Mouse (Mus musculus) heart, adult 2 months (tissue): ENCODE measurements around the gene Ralgps2. TPM values are rescaled to one million over a fixed set of nuclear protein-coding genes. Genes with fewer than 3 reads are reported as not detected.

Experiments used
- DNase-seq, 2 experiments: peaks; one replicate each; pipeline ENCODE4 v3.0.0; 2021
- H3K27ac ChIP-seq: fragments of 200-600 bp; 2 replicates; pipeline ENCODE4 v1.8.1; 2022
- H3K27me3 ChIP-seq: fragments of 200-500 bp; 2 replicates; pipeline ENCODE4 v1.6.1; 2012; ENCODE audit warnings: mild to moderate bottlenecking, low read length, inconsistent platforms, mixed read lengths; ENCODE audit not compliant: control insufficient read depth, insufficient read depth
- H3K36me3 ChIP-seq: fragments of 200-500 bp; 2 replicates; pipeline ENCODE4 v1.6.1; 2012; ENCODE audit warnings: low read length, inconsistent platforms; ENCODE audit not compliant: control insufficient read depth, insufficient read depth
- H3K4me1 ChIP-seq: fragments of 200-500 bp; 2 replicates; pipeline ENCODE4 v1.6.1; 2011; ENCODE audit warnings: low read length; ENCODE audit not compliant: control insufficient read depth, insufficient read depth
- H3K4me3 ChIP-seq: fragments of 200-600 bp; 2 replicates; pipeline ENCODE4 v1.8.1; 2022
- H3K79me2 ChIP-seq: fragments of 200-500 bp; replicated peaks from 2 replicates; pipeline ENCODE4 v1.6.1; 2012; ENCODE audit warnings: mild to moderate bottlenecking, inconsistent platforms, low read length, moderate library complexity, mixed read lengths; ENCODE audit not compliant: control insufficient read depth, insufficient read depth
- H3K9ac ChIP-seq: fragments of 200-500 bp; 2 replicates; pipeline ENCODE4 v1.6.1; 2012; ENCODE audit warnings: low read depth, mild to moderate bottlenecking, control low read depth, inconsistent platforms, low read length, mixed read lengths
- CTCF ChIP-seq: fragments of 200-600 bp; IDR thresholded peaks from 2 replicates; pipeline ENCODE4 v1.8.1; 2022; ENCODE audit warnings: antibody characterized with exemption, mild to moderate bottlenecking, moderate library complexity
- EP300 ChIP-seq: fragments of 200-500 bp; IDR thresholded peaks from 2 replicates; pipeline ENCODE4 v1.6.1; 2011; ENCODE audit warnings: low read depth, low read length, control low read depth; ENCODE audit not compliant: insufficient read depth
- POLR2A ChIP-seq: fragments of 200-500 bp; IDR thresholded peaks from 2 replicates; pipeline ENCODE4 v1.6.1; 2011; ENCODE audit warnings: mild to moderate bottlenecking, low read depth, low read length, control low read depth; ENCODE audit not compliant: insufficient read depth
- WGBS: fragments of 180-500 bp; shearing (Covaris S2); methylation state at CpG from one replicate; pipeline ENCODE4 v1.1.7; 2018; 5-methylcytosine and 5-hydroxymethylcytosine counted together
- intact Hi-C: fragments of 180-260 bp; cut with DNase I; formaldehyde crosslinking; loops from one replicate; pipeline ENCODE4 v1.15.1; 2025
- polyA plus RNA-seq: library from polyadenylated mRNA; depleted of rRNA; stranded (reverse); fragments of >200 nt; gene quantifications from 2 replicates; pipeline ENCODE4 v1.2.3, GENCODE M21; 2012; rRNA removed
- total RNA-seq, 2 experiments: library from RNA; stranded (reverse); gene quantifications; 2 replicates each; pipeline ENCODE4 v1.2.3; 2021

Gene Ralgps2
- total and polyA plus RNA-seq, 3 experiments = 3.5 to 8.1 (median 8.1) TPM

DNA sequence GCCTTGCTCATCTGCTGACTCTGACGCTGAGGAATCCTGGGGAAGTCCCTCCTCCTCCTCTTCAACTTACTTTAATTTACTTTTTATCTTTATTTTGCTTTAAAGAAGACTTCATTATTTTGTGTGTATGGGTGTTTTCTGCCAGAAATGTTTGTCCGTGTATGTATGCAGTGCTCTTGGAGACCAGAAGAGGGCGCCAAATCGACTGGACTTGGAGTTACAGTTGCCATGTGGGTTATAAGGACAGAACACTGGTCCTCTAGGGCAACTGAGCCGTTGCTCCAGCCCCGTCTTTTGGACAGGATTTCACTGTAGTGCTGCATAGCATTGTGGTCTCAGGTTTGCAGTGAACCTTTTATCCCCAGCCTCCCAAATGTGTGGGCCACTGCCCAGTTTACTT, 174.8 kb downstream of the Ralgps2 start:
- Histone ChIP-seq H3K27me3 (no peaks in the 10 kb centered on the region), H3K4me3 (no peak overlapping the region), H3K79me2 (no peaks in the 10 kb centered on the region), H3K36me3 (no peaks in the 10 kb centered on the region), H3K9ac (no peak overlapping the region), H3K4me1 (no peaks in the 10 kb centered on the region; the same call in none of the 2 replicates), H3K27ac (no peak overlapping the region)
- no peak for DNase-seq
- intact Hi-C loops = no loop called here
- TF ChIP-seq CTCF (peak; percentile 32; the same call in 1 of the 2 replicates), POLR2A (no peak)
- 73% methylated on average over 6 of the region's 6 CpGs for WGBS

DNA sequence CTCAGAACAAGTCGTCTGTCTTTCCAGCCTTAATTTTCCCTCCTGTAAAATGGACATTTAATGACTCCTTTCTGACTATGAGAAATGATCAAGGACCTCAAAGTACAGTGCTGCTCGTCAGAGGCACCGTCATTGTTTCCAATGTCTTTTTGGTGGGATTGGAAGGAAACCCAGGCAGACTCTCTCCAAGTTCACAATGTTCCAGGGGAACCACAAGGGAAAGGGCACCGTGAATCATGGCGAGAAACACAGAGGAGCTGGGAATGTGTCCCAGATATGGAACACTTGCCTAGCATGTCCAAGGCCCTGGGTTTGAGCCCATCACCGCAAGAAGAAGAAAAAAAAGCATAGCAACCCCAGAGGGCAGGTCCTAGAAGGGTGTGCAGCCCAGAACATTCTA, 176.1 kb downstream of the Ralgps2 start:
- no peaks in the 10 kb centered on the region for H3K36me3 ChIP-seq
- no peak overlapping the region for H3K4me3 ChIP-seq
- WGBS = 90% methylated on average over 6 of the region's 6 CpGs

DNA sequence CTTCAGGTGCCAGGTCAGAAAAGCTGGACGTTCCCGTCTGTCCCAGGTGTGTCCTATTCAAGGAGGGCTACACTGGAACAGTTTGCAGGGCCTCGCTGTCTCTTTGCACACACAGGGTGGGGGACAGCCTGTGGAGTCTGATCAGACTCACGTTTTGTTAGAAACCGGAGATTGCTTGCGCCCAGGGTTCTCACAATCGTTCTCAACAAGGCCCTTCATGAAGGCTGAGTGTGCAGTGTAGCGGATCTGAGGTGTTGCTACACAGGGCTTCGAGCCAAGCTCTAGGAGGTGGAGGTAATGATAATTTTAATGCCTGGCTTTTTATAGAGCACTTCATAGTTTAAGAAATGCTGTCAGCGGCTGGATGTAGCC, 178.0 kb downstream of the Ralgps2 start:
- TF ChIP-seq EP300 = no peak
- no peak for TF ChIP-seq CTCF
- no peak for TF ChIP-seq POLR2A
- Histone ChIP-seq H3K36me3 (no peaks in the 10 kb centered on the region), H3K4me3 (no peak overlapping the region), H3K79me2 (no peaks in the 10 kb centered on the region), H3K4me1 (no peaks in the 10 kb centered on the region; the same call in none of the 2 replicates), H3K27ac (no peak overlapping the region), H3K27me3 (no peaks in the 10 kb centered on the region), H3K9ac (no peak overlapping the region)
- DNase-seq = peak in 1 of 2 experiments; percentile 47
- 53% methylated on average over 10 of the region's 10 CpGs for whole genome bisulfite sequencing
- intact Hi-C loops = no loop called here

More for the DNA sequence above, 176.1 kb downstream of the Ralgps2 start:
- DNase-seq = no peak
- Histone ChIP-seq H3K9ac (no peak overlapping the region), H3K79me2 (no peaks in the 10 kb centered on the region), H3K4me1 (no peaks in the 10 kb centered on the region; the same call in none of the 2 replicates), H3K27me3 (no peaks in the 10 kb centered on the region), H3K27ac (no peak overlapping the region)
- intact Hi-C loops = no loop called here
- no peak for TF ChIP-seq CTCF
- no peak for TF ChIP-seq POLR2A
- TF ChIP-seq EP300 = no peak

DNA sequence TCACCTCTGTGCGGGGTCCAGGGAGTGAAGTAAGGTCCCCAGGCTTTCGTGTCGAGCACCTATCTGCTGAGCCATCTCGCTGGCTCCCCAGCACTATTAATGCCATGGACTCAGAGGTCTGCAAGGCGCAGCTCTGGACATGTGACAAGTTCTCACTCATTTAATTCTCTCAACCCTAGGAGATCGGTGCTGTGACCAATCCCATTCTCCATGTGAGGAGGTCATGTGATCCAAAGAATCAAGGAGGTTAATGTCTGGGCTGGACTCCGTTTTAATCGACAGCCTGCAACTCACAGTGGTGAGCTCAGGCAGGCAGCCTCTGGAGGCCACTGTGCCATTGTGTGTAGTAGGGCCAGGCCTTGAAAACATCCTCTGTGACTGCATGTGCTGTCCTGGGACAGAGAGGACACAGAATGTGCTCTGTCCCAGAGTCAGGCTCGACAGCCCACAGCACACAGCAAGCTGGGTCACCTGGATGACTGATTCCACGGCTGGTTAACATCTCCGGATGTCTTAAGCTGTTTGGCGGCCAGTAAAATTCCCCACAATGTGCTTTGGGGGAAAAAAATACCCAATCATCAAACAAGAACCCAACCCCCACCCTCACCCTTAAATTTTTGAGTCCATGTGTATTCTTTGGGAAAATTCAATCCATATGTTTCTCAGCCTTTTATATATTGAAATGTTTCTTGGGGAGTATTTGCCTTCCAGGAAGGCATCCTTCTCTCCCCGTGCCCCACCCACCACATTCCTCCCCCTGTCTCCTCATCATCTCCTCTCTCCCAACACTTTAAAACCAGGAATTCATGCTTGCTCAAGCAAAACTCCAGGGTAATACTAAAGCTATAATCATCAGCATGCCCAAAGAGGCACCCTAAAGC, 178.6 kb downstream of the Ralgps2 start:
- TF ChIP-seq POLR2A (no peak), CTCF (no peak), EP300 (no peak)
- Histone ChIP-seq H3K79me2 (no peaks in the 10 kb centered on the region), H3K27me3 (no peaks in the 10 kb centered on the region), H3K36me3 (no peaks in the 10 kb centered on the region), H3K9ac (no peak overlapping the region), H3K4me1 (no peaks in the 10 kb centered on the region; the same call in none of the 2 replicates), H3K27ac (no peak overlapping the region), H3K4me3 (no peak overlapping the region)
- intact Hi-C loops = no loop called here
- WGBS = 82% methylated on average over 13 of the region's 13 CpGs
- DNase-seq = no peak

DNA sequence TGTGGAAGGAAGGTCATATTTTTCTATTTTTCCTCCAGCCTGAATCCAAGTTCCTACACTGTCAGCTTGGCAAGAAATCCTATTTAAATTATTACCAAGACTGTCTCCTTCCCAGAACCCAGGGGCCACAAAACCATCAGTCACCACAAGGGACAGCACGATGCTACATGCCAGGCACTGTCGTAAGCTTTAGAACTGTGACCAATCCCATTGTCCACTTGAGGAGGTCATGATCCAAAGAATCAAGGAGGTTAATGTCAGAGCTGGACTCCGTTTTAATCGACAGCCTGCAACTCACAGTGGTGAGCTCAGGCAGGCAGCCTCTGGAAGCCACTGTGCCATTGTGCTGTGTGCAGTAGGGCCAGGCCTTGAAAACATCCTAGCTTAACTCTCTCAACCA, 181.1 kb downstream of the Ralgps2 start:
- 76% methylated on average over 4 of the region's 4 CpGs for WGBS
- Histone ChIP-seq H3K4me1 (peaks cover 6% of the 10 kb centered on the region), H3K79me2 (no peaks in the 10 kb centered on the region), H3K9ac (no peak overlapping the region), H3K27ac (no peak overlapping the region), H3K4me3 (no peak overlapping the region), H3K27me3 (no peaks in the 10 kb centered on the region), H3K36me3 (no peaks in the 10 kb centered on the region)
- TF ChIP-seq POLR2A (no peak), CTCF (no peak), EP300 (no peak)
- no peak for DNase-seq
- intact Hi-C loops = no loop called here

DNA sequence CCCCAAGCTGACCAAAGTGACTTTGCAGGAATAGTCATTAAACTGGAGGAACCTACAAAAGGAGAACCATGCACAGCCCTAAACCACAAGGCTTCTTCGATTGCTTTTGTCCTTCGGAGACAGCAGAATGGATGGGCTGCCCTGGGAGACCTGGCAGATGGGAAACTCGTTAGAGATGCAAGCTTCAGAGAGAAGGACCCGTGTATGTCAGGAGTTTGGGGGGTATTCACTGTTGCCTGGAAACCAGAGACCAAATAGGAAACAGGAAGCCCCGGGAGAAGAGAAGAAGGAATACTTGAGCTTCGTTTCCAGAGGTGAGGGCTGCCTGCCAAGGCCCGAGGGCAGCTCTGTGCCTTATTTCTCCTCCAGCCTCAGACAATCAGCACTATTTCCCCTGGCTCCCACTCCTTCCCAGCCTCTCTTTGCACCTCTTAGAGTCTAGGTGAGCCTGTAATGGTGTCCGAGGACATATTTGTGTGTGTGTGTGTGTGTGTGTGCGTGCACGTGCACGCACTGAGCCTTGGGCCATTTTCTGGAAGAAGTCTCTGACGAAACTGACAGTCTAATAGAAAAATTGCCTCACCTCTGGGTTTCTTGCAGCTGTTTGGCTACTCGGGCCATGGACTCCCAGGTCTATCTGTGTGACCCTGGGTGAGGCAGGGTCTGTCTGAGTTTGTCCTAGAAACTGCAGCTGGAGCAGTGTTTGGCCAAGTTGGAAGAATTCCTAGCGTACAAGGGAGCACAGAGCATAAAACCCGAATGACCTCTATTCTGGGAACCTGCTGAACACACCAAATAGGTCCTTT, 184.6 kb downstream of the Ralgps2 start:
- peaks cover 8% of the 10 kb centered on the region for H3K4me1 ChIP-seq
- H3K27ac ChIP-seq = no peak overlapping the region
- TF ChIP-seq EP300 (no peak), POLR2A (no peak), CTCF (no peak)
- H3K4me3 ChIP-seq = no peak overlapping the region
- H3K36me3 ChIP-seq = no peaks in the 10 kb centered on the region
- H3K79me2 ChIP-seq = no peaks in the 10 kb centered on the region
- H3K9ac ChIP-seq = no peak overlapping the region
- no peaks in the 10 kb centered on the region for H3K27me3 ChIP-seq
- WGBS = 32% methylated on average over 15 of the region's 15 CpGs
- intact Hi-C loops = no loop called here
- DNase-seq = peak; percentile 33 to 50

Other genes starting within 250 kb of the Ralgps2 start
- gene Fam20b, start 220.5 kb downstream of the Ralgps2 start, total RNA-seq = 10 to 100 TPM; 53.5 to 62.8 TPM
- 24.6 and 47.2 TPM in 2 replicates for gene Fam20b, start 220.5 kb downstream of the Ralgps2 start, polyA plus RNA-seq
- 1 to 10 TPM; 2.2 to 3.6 TPM for gene Angptl1, start 101.1 kb downstream of the Ralgps2 start, total RNA-seq
- gene Angptl1, start 101.1 kb downstream of the Ralgps2 start, polyA plus RNA-seq = 1.2 and 1.8 TPM in 2 replicates
- gene Tex35, start 169.1 kb upstream of the Ralgps2 start, total RNA-seq = not detected
- not detected in 2 replicates for gene Tex35, start 169.1 kb upstream of the Ralgps2 start, polyA plus RNA-seq